Mouse (Mus musculus) kidney, postnatal 36 days (tissue): ENCODE results near the gene Tenm4.

ENCODE experiments used
- DNase-seq, 2 experiments: peaks; one replicate each; pipeline ENCODE4 v3.0.0; 2021 to 2022; ENCODE audit warnings: mixed read lengths in 2 of 2

The Tenm4 gene

GRCm38 (mm10) chr7:96788135-96788534 is 617.1 kb downstream of the Tenm4 start:
- DNase-seq: no peak

GRCm38 (mm10) chr7:96790326-96790725 is 619.3 kb downstream of the Tenm4 start:
- DNase-seq: no peak

GRCm38 (mm10) chr7:96792456-96793229 is 621.6 kb downstream of the Tenm4 start:
- DNase-seq: no peak

- peak; percentile 91 to 94 for DNase-seq
These were observed 625.1 kb downstream of the Tenm4 start for GRCm38 (mm10) chr7:96796033-96796741.

- peak; percentile 63 to 74 for DNase-seq
These were observed 625.9 kb downstream of the Tenm4 start for GRCm38 (mm10) chr7:96796788-96797485.

- peak in 1 of 2 experiments; percentile 7 for DNase-seq
These were observed 626.8 kb downstream of the Tenm4 start for GRCm38 (mm10) chr7:96797716-96798332.

GRCm38 (mm10) chr7:96799816-96800215 is 628.8 kb downstream of the Tenm4 start:
- no peak for DNase-seq

GRCm38 (mm10) chr7:96801368-96801767 is 630.3 kb downstream of the Tenm4 start:
- peak in 1 of 2 experiments; percentile 26 for DNase-seq

GRCm38 (mm10) chr7:96802216-96802615 is 631.2 kb downstream of the Tenm4 start:
- DNase-seq: no peak

- no peak for DNase-seq
These were observed 635.5 kb downstream of the Tenm4 start for GRCm38 (mm10) chr7:96806561-96806960.

GRCm38 (mm10) chr7:96807281-96808058 is 636.4 kb downstream of the Tenm4 start:
- DNase-seq: no peak

- DNase-seq: no peak
These were observed 637.1 kb downstream of the Tenm4 start for GRCm38 (mm10) chr7:96808059-96808646.

GRCm38 (mm10) chr7:96811691-96812090 is 640.6 kb downstream of the Tenm4 start:
- DNase-seq: no peak

- peak in 1 of 2 experiments; percentile 11 for DNase-seq
These were observed 642.0 kb downstream of the Tenm4 start for GRCm38 (mm10) chr7:96813036-96813435.

GRCm38 (mm10) chr7:96813497-96814400 is 642.7 kb downstream of the Tenm4 start:
- peak; percentile 28 to 38 for DNase-seq

GRCm38 (mm10) chr7:96814581-96814980 is 643.5 kb downstream of the Tenm4 start:
- no peak for DNase-seq

GRCm38 (mm10) chr7:96817030-96817674 is 646.1 kb downstream of the Tenm4 start:
- peak in 1 of 2 experiments; percentile 13 for DNase-seq

GRCm38 (mm10) chr7:96818236-96818916 is 647.3 kb downstream of the Tenm4 start:
- no peak for DNase-seq

GRCm38 (mm10) chr7:96819538-96819937 is 648.5 kb downstream of the Tenm4 start:
- DNase-seq: no peak
